Mouse (Mus musculus) CD8-positive naive resting alpha-beta T cell, adult 57 days (primary cell): Measurements from ENCODE around the gene Olfr625-ps1. TPM values are rescaled to one million over a fixed set of nuclear protein-coding genes. Genes with fewer than 3 reads are reported as not detected.

Experiments used
- total RNA-seq: library from RNA; stranded (reverse); gene quantifications from one replicate; pipeline ENCODE4 v1.2.4, GENCODE M21; 2023

The Olfr625-ps1 gene
- total RNA-seq, result not detected

GRCm38 (mm10) chr7:103682420-103682819 is at the start of gene Olfr625-ps1:
TSS of gene Olfr625-ps1 (plus strand) at chr7:103682720.

GRCm38 (mm10) chr7:103642602-103643001 is 39.9 kb upstream of the Olfr625-ps1 start, which contains the start of gene Olfr622:
TSS of gene Olfr622 (minus strand) at chr7:103642702.

GRCm38 (mm10) chr7:103663598-103663997 is 18.9 kb upstream of the Olfr625-ps1 start, which contains the start of gene Olfr623:
TSS of gene Olfr623 (minus strand) at chr7:103663698.

GRCm38 (mm10) chr7:103671091-103671490 is 11.4 kb upstream of the Olfr625-ps1 start, which contains the start of gene Olfr624:
TSS of gene Olfr624 (minus strand) at chr7:103671191.

GRCm38 (mm10) chr7:103714371-103714770 is 31.9 kb downstream of the Olfr625-ps1 start, which contains the start of gene Olfr243:
TSS of gene Olfr243 (plus strand) at chr7:103714671.

GRCm38 (mm10) chr7:103730074-103730473 is 47.6 kb downstream of the Olfr625-ps1 start, which contains the start of gene Olfr628:
TSS of gene Olfr628 (plus strand) at chr7:103730374.

Other genes with a start within 250 kb of the Olfr625-ps1 start
- gene Olfr605, start 237.3 kb upstream of the Olfr625-ps1 start, total RNA-seq, result not detected
- gene Olfr606, start 233.7 kb upstream of the Olfr625-ps1 start, total RNA-seq, result not detected
- gene Olfr607, start 218.6 kb upstream of the Olfr625-ps1 start, total RNA-seq, result not detected
- not detected for gene Olfr608, start 212.8 kb upstream of the Olfr625-ps1 start, total RNA-seq
- gene Olfr609, start 184.7 kb upstream of the Olfr625-ps1 start, total RNA-seq, result not detected
- not detected for gene Olfr610, start 170.6 kb upstream of the Olfr625-ps1 start, total RNA-seq
- gene Olfr611, start 161.9 kb upstream of the Olfr625-ps1 start, total RNA-seq, result not detected
- gene Olfr612, start 140.0 kb upstream of the Olfr625-ps1 start, total RNA-seq, result not detected
- gene Olfr613, start 134.6 kb upstream of the Olfr625-ps1 start, total RNA-seq, result not detected
- not detected for gene Olfr615, start 126.6 kb upstream of the Olfr625-ps1 start, total RNA-seq
- not detected for gene Olfr616, start 113.6 kb upstream of the Olfr625-ps1 start, total RNA-seq
- not detected for gene Olfr617, start 109.7 kb upstream of the Olfr625-ps1 start, total RNA-seq
- gene Olfr618, start 92.6 kb upstream of the Olfr625-ps1 start, total RNA-seq, result not detected
- not detected for gene Olfr619, start 82.1 kb upstream of the Olfr625-ps1 start, total RNA-seq
- gene Olfr620, start 70.2 kb upstream of the Olfr625-ps1 start, total RNA-seq, result not detected
- not detected for gene Olfr622, start 40.0 kb upstream of the Olfr625-ps1 start, total RNA-seq
- gene Olfr623, start 19.0 kb upstream of the Olfr625-ps1 start, total RNA-seq, result not detected
- not detected for gene Olfr624, start 11.5 kb upstream of the Olfr625-ps1 start, total RNA-seq
- gene Olfr243, start 32.0 kb downstream of the Olfr625-ps1 start, total RNA-seq, result not detected
- not detected for gene Olfr628, start 47.7 kb downstream of the Olfr625-ps1 start, total RNA-seq
- not detected for gene Olfr629, start 62.2 kb downstream of the Olfr625-ps1 start, total RNA-seq
- gene Olfr630, start 74.6 kb downstream of the Olfr625-ps1 start, total RNA-seq, result not detected
- gene Olfr69, start 88.9 kb downstream of the Olfr625-ps1 start, total RNA-seq, result not detected
- gene Olfr68, start 97.0 kb downstream of the Olfr625-ps1 start, total RNA-seq, result not detected
- not detected for gene Olfr67, start 109.1 kb downstream of the Olfr625-ps1 start, total RNA-seq
- gene Hbb-bt, start 131.3 kb downstream of the Olfr625-ps1 start, total RNA-seq, result 328 TPM
- 2,192 TPM for gene Hbb-bs, start 145.4 kb downstream of the Olfr625-ps1 start, total RNA-seq
- gene Hbb-bh2, start 157.8 kb downstream of the Olfr625-ps1 start, total RNA-seq, result not detected
- not detected for gene Hbb-bh1, start 160.4 kb downstream of the Olfr625-ps1 start, total RNA-seq
- not detected for gene Hbb-y, start 170.5 kb downstream of the Olfr625-ps1 start, total RNA-seq
- gene Olfr66, start 203.5 kb downstream of the Olfr625-ps1 start, total RNA-seq, result not detected
- not detected for gene Olfr64, start 211.8 kb downstream of the Olfr625-ps1 start, total RNA-seq
- not detected for gene Olfr65, start 220.8 kb downstream of the Olfr625-ps1 start, total RNA-seq
- gene Olfr631, start 246.1 kb downstream of the Olfr625-ps1 start, total RNA-seq, result not detected